Mouse (Mus musculus): ENCODE data around the gene Pgm5. TPM values are rescaled to one million over a fixed set of nuclear protein-coding genes. Genes with fewer than 3 reads are reported as not detected.
"Not testable (repeated sequence)": the region's sequence is repeated elsewhere in the genome, so short reads cannot be mapped to it uniquely, and the experiment has no call there.

The Pgm5 gene
- polyA plus RNA-seq, 1 experiment from 2014 or later: 0.20 TPM

DNA sequence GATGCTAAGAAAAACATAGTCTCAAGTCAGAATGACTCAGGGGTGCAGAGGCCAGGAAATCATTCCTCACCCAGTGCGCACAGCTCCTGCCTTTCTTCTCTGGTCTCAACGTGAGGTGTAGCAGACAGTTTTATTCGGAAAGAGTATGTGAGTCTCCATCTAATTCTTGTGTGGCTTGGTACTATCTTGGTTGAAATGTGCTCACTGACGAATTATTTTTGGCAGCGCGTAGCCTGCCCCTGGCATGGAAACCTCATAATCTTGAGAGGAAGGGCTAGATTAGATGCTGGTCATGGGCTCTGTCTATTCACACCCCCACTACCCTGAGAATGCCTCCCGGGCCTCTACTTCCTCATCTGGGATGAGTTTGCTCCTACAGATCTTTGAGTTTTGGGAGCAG is 153.6 kb downstream of the Pgm5 start:
- Histone ChIP-seq H3K36me3 (no peaks in the 10 kb centered on the region), H3K9ac (replicated peaks) (no peak overlapping the region), H3K4me2 (replicated peaks) (no peak overlapping the region), H3K27ac (replicated peaks) (no peak overlapping the region), H3K4me3 (no peak overlapping the region), H3K9me3 (no peaks in the 10 kb centered on the region), H3K4me1 (0 out of 2 replicates have a peak, but pooled peaks cover 2% of the 10 kb centered on the region), H3K27me3 (no peaks in the 10 kb centered on the region)
- no peak for ATAC-seq (replicated peaks)
- WGBS: 92% methylated on average over 7 of the region's 7 CpGs

DNA sequence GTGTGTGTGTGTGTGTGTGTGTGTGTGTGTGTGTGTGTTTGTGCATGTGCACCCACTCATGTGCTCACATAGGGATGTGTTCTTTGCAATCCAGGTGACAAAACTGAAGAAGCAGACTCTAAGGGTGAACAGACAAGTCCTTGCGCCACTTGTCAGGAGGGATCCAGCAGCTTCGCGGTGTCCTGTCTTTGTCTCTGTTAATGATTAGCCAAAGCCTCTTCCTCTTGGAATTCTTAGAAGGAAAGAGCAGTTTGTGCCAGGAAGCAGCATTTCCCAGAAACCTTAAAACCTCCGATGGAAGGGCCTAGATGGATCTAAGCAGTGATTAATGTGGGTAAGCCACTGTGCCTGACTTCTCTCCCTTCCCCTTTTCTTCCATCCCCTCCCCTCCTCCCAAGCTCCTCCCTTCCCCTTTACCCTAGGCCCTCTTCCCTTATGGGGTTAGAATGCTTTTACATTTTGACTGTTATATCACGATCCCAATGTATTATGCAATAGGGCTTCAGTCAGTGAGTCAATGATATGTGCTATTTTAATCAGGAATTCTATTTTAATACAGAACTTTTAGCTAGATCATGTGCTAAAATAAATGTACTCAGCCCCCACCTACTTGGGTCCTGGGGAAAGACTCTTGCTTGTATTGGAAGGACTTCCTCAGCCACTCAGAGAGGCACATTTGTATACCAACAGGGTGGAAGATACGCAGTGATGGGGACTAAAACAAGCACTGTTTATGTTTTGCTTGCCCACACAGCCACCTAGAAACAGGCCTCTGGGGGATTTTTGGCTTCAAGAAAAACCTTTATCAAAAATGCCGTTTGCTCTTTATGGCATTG is 154.4 kb downstream of the Pgm5 start:
- Histone ChIP-seq H3K4me1 (0 out of 2 replicates have a peak, but pooled peaks cover 2% of the 10 kb centered on the region), H3K36me3 (no peaks in the 10 kb centered on the region), H3K4me3 (no peak overlapping the region), H3K27me3 (no peaks in the 10 kb centered on the region), H3K9ac (replicated peaks) (no peak overlapping the region), H3K4me2 (replicated peaks) (no peak overlapping the region), H3K27ac (replicated peaks) (no peak overlapping the region), H3K9me3 (no peaks in the 10 kb centered on the region)
- ATAC-seq (replicated peaks): no peak
- WGBS: 88% methylated on average over 7 of the region's 7 CpGs

GRCm38 (mm10) chr19:24705395-24705794 is 156.3 kb downstream of the Pgm5 start:
- WGBS: 63% methylated on average over 1 of the region's 1 CpGs
- H3K9me3 ChIP-seq: no peaks in the 10 kb centered on the region
- H3K4me1 ChIP-seq: 0 out of 2 replicates have a peak, but pooled peaks cover 2% of the 10 kb centered on the region
- no peak overlapping the region for H3K4me2 ChIP-seq (replicated peaks)
- H3K36me3 ChIP-seq: no peaks in the 10 kb centered on the region
- no peak overlapping the region for H3K27ac ChIP-seq (replicated peaks)
- H3K27me3 ChIP-seq: no peaks in the 10 kb centered on the region
- no peak overlapping the region for H3K4me3 ChIP-seq
- no peak overlapping the region for H3K9ac ChIP-seq (replicated peaks)
- no peak for ATAC-seq (replicated peaks)

DNA sequence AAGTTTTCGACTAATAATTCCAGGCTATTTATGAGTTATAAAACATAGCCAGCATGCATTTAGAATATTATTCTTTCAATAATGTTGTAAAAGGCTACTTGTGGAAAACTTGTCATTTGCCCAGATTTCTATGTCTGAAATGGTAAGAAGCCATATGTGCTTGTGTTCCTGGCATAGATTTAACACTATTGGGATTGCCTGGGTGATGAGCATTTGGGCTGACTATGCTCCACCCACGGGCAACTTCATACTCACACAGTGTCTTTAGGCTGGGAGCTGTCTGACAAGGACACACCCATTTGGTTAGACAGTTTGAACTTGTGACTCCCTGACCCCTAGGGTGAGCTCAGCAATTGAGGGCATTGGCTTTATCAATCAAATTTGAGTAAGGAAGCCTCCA is 157.3 kb downstream of the Pgm5 start:
- no peaks in the 10 kb centered on the region for H3K27me3 ChIP-seq
- 0 out of 2 replicates have a peak, but pooled peaks cover 2% of the 10 kb centered on the region for H3K4me1 ChIP-seq
- H3K4me2 ChIP-seq (replicated peaks): no peak overlapping the region
- no peaks in the 10 kb centered on the region for H3K36me3 ChIP-seq
- no peak overlapping the region for H3K4me3 ChIP-seq
- no peak overlapping the region for H3K27ac ChIP-seq (replicated peaks)
- H3K9ac ChIP-seq (replicated peaks): no peak overlapping the region
- 80% methylated on average over 2 of the region's 2 CpGs for WGBS
- no peak for ATAC-seq (replicated peaks)
- H3K9me3 ChIP-seq: no peaks in the 10 kb centered on the region

GRCm38 (mm10) chr19:24703680-24704079 is 158.0 kb downstream of the Pgm5 start:
- no peak for ATAC-seq (replicated peaks)
- H3K9me3 ChIP-seq: no peaks in the 10 kb centered on the region
- H3K4me1 ChIP-seq: 0 out of 2 replicates have a peak, but pooled peaks cover 2% of the 10 kb centered on the region
- H3K27ac ChIP-seq (replicated peaks): no peak overlapping the region
- WGBS: 83% methylated on average over 8 of the region's 8 CpGs
- H3K36me3 ChIP-seq: no peaks in the 10 kb centered on the region
- H3K4me2 ChIP-seq (replicated peaks): no peak overlapping the region
- H3K4me3 ChIP-seq: no peak overlapping the region
- no peak overlapping the region for H3K9ac ChIP-seq (replicated peaks)
- no peaks in the 10 kb centered on the region for H3K27me3 ChIP-seq

DNA sequence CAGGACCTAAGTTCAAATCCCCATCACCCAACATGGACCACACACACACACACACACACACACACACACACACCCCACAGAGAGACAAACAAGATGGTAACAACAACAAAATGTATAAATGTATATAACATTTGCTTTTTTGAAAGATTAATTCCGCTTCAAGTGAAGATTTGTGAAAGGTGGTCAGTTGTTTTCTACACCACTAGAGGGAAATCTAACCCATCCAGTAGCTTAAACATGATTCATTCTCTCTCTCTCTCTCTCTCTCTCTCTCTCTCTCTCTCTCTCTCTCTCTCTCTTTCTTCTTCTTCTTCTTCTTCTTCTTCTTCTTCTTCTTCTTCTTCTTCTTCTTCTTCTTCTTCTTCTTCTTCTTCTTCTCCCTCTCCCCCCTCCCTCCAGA is 158.5 kb downstream of the Pgm5 start:
- not testable (repeated sequence) for H3K4me3 ChIP-seq; H3K4me1 ChIP-seq; H3K9me3 ChIP-seq; H3K27ac ChIP-seq (replicated peaks); H3K9ac ChIP-seq (replicated peaks); H3K27me3 ChIP-seq; H3K4me2 ChIP-seq (replicated peaks); H3K36me3 ChIP-seq; ATAC-seq (replicated peaks)
- 52% methylated on average over 1 of the region's 1 CpGs for WGBS

DNA sequence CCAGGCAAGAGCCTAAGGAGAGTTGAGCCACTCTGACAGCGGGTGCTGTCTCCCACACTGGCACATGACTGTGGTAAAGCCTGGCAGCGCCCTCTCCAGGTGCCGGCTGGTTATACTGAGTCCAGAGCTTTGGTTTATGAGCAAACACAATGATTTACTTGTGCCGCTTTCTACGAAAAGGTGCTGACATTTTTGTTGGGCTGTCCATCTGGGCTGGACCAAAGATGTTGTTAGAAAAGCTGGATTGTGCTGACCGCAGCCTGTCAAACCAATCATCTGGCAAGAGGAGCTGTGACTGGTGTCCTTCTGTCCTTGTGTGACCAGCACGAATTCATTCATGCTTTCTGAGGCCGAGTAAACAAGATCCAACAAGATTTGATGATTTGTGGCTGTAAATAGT is 159.9 kb downstream of the Pgm5 start:
- Histone ChIP-seq H3K4me2 (replicated peaks) (no peak overlapping the region), H3K27ac (replicated peaks) (no peak overlapping the region), H3K27me3 (no peaks in the 10 kb centered on the region), H3K9me3 (no peaks in the 10 kb centered on the region), H3K4me1 (0 out of 2 replicates have a peak, but pooled peaks cover 2% of the 10 kb centered on the region), H3K36me3 (no peaks in the 10 kb centered on the region), H3K9ac (replicated peaks) (no peak overlapping the region), H3K4me3 (no peak overlapping the region)
- WGBS: 73% methylated on average over 8 of the region's 8 CpGs
- no peak for ATAC-seq (replicated peaks)

DNA sequence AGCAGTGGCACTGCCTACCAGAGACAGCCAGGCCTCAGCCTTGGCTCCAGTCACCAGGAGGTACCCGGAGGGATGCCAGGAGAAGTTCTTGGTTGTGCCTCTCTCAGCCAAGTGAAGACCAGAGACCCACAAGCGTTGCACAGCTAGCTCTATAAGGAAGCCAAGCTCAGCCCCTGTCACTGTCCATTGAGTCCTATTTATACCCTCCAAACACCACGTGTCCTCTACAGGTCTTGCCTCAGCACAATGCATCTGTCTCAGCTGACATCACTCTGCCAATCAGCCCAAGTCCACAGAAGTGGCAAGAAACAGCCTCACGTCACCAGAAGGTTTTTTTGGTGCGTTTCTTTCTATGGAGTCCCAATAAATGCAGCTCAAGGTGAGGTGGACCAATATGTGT is 161.0 kb downstream of the Pgm5 start:
- no peak for ATAC-seq (replicated peaks)
- H3K36me3 ChIP-seq: no peaks in the 10 kb centered on the region
- H3K4me2 ChIP-seq (replicated peaks): no peak overlapping the region
- 79% methylated on average over 5 of the region's 5 CpGs for WGBS
- H3K4me1 ChIP-seq: 0 out of 2 replicates have a peak, but pooled peaks cover 2% of the 10 kb centered on the region
- no peak overlapping the region for H3K4me3 ChIP-seq
- H3K27ac ChIP-seq (replicated peaks): no peak overlapping the region
- H3K27me3 ChIP-seq: no peaks in the 10 kb centered on the region
- no peaks in the 10 kb centered on the region for H3K9me3 ChIP-seq
- no peak overlapping the region for H3K9ac ChIP-seq (replicated peaks)

DNA sequence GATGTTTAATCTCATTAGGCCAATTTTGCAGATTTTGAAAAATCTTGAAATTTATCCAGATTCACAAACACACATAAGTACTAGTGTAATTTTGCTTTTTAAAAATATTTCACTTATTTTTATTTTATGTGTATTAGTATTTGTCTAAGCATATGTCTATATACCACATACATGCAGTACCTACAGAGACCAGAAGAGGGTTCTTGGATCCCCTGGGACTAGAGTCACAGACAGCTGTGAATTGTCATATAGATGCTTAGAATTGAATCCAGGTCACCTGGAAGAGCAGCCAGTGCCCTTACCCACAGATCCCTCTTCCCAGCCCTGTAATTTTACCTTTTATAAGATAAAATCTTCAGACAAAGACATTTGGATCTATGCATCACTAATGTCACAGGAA is 161.7 kb downstream of the Pgm5 start:
- 0 out of 2 replicates have a peak, but pooled peaks cover 2% of the 10 kb centered on the region for H3K4me1 ChIP-seq
- no peaks in the 10 kb centered on the region for H3K27me3 ChIP-seq
- H3K4me2 ChIP-seq (replicated peaks): no peak overlapping the region
- no peak for ATAC-seq (replicated peaks)
- no peak overlapping the region for H3K9ac ChIP-seq (replicated peaks)
- no peaks in the 10 kb centered on the region for H3K36me3 ChIP-seq
- no peak overlapping the region for H3K27ac ChIP-seq (replicated peaks)
- H3K4me3 ChIP-seq: no peak overlapping the region
- H3K9me3 ChIP-seq: no peaks in the 10 kb centered on the region

DNA sequence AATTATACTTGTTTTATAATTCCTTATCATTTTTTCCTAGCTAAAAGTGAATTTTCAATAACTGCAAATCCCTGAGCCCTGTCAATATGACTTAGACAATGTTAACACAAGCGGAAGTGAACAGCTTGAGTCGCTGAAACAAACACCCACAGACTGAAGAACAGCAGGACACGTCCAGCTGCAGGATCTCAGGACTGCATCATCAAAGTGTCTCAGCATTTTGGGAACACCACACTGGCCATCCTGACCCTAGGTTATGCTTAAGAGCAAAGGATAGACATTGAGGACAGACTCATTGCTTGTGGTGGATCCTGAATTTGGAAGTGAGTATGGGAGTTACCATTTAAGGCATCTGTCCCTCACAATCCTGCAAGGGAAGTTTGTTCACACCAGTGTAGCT is 162.5 kb downstream of the Pgm5 start:
- WGBS: 72% methylated on average over 3 of the region's 3 CpGs
- Histone ChIP-seq H3K4me2 (replicated peaks) (no peak overlapping the region), H3K9ac (replicated peaks) (no peak overlapping the region), H3K27me3 (no peaks in the 10 kb centered on the region), H3K27ac (replicated peaks) (no peak overlapping the region), H3K36me3 (no peaks in the 10 kb centered on the region), H3K4me1 (0 out of 2 replicates have a peak, but pooled peaks cover 2% of the 10 kb centered on the region), H3K4me3 (no peak overlapping the region), H3K9me3 (no peaks in the 10 kb centered on the region)
- ATAC-seq (replicated peaks): no peak

GRCm38 (mm10) chr19:24698651-24699050 is 163.0 kb downstream of the Pgm5 start:
- Histone ChIP-seq H3K4me3 (no peak overlapping the region), H3K9me3 (no peaks in the 10 kb centered on the region), H3K36me3 (no peaks in the 10 kb centered on the region), H3K27ac (replicated peaks) (no peak overlapping the region), H3K27me3 (no peaks in the 10 kb centered on the region), H3K4me1 (0 out of 2 replicates have a peak, but pooled peaks cover 1% of the 10 kb centered on the region), H3K4me2 (replicated peaks) (no peak overlapping the region), H3K9ac (replicated peaks) (no peak overlapping the region)
- no peak for ATAC-seq (replicated peaks)
- 83% methylated on average over 5 of the region's 5 CpGs for WGBS

DNA sequence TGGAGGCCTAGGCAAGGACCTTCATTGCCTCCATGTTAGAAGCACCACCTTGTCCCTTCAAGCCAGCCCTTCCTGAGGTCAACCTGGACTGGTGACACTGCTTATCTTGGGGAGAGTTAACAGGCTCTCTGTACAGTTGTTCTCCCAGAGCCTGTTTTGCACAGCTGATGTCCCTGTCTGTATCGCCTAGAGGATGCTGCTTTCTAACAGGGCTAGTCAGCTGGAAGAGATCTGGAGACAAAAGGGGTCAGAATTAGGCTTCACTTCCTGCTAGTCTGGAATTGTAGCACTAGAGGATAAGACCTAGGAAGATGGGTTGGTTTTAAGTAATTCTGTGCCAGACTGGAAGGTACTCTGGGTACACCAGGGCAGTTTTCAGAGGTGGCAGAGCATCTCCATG is 163.7 kb downstream of the Pgm5 start:
- H3K27me3 ChIP-seq: no peaks in the 10 kb centered on the region
- ATAC-seq (replicated peaks): no peak
- H3K4me2 ChIP-seq (replicated peaks): no peak overlapping the region
- H3K36me3 ChIP-seq: no peaks in the 10 kb centered on the region
- WGBS: 17% methylated on average over 1 of the region's 1 CpGs
- H3K9me3 ChIP-seq: no peaks in the 10 kb centered on the region
- no peak overlapping the region for H3K27ac ChIP-seq (replicated peaks)
- no peak overlapping the region for H3K9ac ChIP-seq (replicated peaks)
- H3K4me1 ChIP-seq: no peaks in the 10 kb centered on the region
- H3K4me3 ChIP-seq: no peak overlapping the region

DNA sequence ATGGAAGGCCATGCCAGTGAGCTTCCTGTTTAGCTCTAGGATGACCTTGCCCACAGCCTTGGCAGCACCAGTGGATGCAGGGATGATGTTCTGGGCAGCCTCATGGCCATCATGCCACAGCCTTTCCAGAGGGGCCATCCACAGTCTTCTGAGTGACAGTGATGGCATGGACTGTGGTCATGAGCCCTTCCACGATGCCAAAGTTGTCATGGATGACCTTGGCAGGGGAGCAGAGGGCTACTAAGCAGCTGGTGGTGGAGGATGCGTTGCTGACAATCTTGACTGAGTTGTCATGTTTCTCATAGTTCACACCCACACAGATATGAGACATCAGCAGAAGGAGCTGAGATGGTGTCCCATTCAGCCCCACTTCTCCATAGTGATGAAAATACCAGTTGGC is 169.0 kb downstream of the Pgm5 start:
- Histone ChIP-seq H3K4me3 (no peak overlapping the region), H3K36me3 (no peaks in the 10 kb centered on the region), H3K9me3 (no peaks in the 10 kb centered on the region), H3K4me1 (no peaks in the 10 kb centered on the region), H3K9ac (replicated peaks) (no peak overlapping the region), H3K4me2 (replicated peaks) (no peak overlapping the region), H3K27ac (replicated peaks) (no peak overlapping the region), H3K27me3 (no peaks in the 10 kb centered on the region)
- WGBS: 85% methylated on average over 2 of the region's 2 CpGs
- ATAC-seq (replicated peaks): no peak

All from forebrain, embryonic 15.5 days (tissue).